Mouse (Mus musculus) fibroblast of lung, adult 2 months (primary cell): Measurements from ENCODE around the gene Trpc4ap.

Experiments used
- DNase-seq: peaks from one replicate; pipeline ENCODE4 v3.0.0-alpha.2; 2011; ENCODE audit warnings: low read depth

Trpc4ap gene

DNA sequence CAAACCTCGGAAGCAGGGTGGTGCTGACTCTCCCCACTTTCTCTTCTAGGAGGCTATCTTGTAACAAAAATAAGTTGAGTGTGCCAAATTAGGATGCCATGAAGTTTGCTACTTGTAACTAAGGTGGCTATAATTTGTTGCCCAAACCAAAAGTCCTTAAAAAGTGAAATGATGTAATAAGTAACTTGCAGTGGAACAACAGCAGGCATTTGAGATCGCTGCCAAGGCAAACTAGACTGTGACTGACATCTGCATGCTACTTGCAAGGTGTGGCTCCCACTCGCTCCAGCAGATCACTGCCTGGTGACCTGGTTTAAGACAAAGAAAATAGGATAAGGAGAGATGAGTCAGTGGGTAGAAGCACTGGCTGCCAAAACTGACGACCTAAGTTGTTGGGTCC lies 952 bp upstream of the Trpc4ap start:
- DNase-seq: no peak

DNA sequence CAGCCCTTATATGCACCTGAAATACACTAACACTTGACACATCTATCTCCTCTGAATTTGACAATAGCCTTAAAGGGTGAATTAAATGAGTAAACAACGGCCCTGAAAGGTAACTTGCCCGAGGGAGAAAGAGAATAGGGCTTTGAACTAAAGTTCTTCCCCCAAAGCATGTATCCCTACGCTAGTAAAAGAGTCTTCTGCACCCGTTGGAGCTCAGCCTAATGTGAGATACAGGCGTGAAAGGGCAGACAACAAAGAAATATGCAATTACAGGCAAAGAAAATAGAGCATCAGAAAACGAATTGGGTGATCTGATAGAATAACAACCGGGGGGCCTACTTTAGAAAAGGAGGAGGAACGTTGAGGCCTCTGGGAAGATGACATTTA lies 855 bp downstream of the Trpc4ap start:
- no peak for DNase-seq

DNA sequence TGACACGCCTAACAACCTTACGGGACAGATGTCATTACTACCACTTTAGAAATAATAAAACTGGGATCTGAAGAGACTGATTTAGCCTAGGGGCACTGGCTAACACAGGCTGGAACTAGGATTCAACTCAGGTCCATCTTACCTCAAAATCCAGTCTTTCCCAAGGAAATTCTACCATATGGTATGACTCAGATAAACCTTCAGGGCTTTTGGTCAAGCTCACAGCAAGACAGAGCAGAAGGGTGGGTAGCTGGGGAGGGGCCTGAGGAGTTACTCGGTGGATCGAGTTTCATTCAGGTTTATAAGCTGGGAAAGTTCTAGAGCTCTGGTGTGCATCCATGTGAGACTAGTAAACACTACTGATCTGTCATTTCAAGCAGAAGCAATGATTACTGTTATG lies 3.0 kb downstream of the Trpc4ap start:
- no peak for DNase-seq

DNA sequence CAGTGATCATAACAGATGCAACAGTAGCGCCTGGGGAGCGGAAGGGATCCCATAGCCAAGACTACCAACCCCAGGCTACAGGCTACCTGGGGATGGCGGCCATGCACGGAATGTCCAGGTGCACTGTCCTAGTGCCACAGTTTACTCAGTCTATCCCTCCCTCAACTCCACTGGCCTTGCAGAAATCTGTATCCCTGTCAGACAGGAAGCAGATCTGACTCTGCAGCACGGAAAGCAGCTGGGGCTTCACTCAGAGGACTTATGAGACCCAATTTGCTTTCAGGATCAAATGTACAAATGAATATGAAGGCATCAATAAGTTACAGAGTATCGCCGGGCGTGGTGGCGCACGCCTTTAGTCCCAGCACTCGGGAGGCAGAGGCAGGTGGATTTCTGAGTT lies 4.4 kb downstream of the Trpc4ap start:
- DNase-seq: no peak

DNA sequence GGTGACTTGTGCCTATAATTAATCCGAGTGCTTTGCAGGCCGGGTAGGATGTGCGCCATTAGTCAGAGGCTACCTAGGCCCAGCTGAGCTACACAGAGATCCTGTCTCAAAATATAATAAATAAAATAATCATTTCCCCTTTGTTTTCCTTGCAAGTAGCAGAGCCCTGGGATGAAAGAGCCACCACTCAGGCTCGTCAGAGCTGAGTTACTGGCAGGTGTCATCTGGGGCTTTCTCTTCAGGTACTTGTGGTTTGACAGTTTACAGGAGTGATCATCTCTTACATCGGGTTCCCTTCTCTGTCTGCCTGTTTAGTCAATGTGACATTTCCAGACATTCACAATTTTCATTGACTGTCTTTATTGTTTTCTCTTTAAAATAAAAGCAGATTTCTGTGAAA lies 5.6 kb downstream of the Trpc4ap start:
- DNase-seq: no peak

DNA sequence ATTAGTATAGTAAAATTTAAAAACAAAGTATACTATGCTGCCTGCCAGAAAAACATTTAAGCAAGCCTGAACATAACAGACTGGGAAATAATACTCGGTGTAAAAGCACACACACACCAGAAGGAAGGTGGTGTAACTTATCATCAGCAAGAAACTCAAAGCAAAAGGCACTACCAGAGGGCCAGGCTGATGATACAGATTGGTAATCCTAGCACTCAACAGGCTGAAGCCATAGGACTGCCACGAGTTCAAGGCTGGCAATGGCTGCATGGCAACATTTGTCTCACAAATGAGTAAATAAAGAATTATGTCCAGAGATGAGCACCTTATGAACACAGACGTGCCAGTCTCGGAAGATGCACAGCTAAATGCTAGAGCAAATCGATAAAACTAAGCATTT lies 8.4 kb downstream of the Trpc4ap start:
- DNase-seq: no peak

DNA sequence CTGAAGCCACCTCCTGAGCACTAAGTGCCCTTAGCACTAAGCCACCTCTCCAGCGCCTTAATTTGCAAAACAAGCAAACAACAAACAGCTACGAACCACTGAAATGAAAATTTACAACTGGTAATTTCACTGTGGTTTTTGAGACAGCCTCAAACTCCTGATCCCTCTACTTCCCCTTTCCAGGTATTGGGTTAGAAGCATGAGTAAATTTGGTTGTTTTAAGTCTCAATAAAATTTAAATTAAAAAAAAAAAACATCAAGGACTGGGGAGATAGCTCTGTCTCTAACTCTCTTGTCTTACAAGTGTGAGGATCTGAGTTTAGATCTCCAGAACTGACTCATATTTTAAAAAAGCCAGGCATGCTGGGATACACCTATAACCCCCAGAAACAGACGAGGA lies 9.0 kb downstream of the Trpc4ap start:
- DNase-seq: no peak

DNA sequence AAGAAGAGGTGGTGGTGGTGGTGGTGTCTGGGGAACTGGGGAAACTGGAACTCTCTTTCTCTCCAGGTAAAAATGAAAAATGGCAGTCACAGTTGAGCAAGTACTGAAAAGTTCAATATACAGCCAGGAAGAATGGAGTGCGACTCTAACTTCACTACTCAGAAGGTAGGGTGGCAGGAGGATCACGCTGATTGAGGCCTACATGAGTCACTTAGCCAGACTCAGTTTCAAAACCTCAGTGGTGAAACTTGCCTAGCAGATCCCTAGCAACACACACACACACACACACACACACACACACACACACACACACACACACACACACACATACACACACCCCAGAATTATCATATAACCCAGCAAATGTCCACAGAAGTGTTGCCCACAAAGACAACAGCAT lies 10.3 kb downstream of the Trpc4ap start:
- no peak for DNase-seq

DNA sequence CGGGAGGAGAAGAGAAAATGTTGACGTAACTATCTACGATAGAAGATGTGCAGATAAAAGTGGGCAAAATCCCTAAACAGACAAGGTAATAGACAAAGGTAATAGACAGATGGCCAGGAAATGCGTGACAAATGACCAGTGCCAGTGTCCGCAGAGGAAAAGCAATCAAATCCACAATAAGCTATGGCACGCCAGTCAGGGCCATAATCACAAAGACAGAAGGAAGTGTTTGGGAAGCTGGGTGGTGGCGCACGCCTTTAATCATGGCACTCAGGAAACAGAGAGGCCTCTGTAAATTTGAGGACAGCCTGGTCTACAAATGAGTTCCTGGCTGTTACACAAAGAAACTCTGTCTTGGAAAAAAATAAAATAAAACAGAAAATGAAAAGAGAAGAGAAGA lies 11.0 kb downstream of the Trpc4ap start:
- no peak for DNase-seq

DNA sequence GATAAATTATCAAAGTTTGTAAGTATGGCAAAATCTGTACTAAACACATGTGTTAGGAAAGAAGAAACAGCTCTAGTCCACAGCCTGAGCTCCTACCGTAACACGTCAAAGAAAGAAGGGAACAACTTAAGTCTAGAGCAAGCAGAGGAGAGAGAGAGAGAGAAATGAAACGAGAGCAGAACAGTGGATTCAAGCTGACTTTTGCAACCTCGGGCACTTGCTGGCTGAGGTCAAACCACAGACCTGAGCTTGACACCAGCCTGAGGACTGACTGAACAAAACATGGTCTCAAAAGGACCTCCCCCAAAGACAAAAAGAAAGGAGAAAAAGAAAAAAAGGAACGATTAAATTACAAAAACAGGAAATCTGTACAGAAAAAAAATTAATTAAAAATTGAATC lies 11.6 kb downstream of the Trpc4ap start:
- no peak for DNase-seq

DNA sequence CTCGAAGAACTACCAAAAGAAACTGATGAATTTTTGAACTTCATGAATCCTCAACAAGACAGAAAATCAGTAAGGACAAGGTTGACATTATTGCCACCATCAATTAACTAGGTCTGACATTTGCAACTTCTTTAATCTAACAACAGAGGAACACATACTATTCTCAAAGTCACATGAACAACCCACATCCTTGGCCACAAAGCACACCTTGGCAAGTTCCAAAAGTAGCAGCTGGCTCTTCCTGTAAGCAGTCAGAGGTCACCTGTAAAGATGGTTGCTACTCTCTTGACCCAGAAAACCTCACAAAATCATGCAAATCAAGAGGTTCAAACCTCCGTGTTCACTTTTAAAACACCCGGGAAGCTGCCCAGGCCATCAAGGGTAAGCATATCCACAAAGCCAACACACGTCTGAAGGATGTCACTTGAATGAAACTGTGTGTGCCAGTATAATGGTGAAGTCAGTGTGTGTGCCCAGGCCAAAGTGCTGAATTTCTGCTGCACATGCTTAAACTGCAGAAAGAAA lies 12.5 kb downstream of the Trpc4ap start:
- DNase-seq: no peak

DNA sequence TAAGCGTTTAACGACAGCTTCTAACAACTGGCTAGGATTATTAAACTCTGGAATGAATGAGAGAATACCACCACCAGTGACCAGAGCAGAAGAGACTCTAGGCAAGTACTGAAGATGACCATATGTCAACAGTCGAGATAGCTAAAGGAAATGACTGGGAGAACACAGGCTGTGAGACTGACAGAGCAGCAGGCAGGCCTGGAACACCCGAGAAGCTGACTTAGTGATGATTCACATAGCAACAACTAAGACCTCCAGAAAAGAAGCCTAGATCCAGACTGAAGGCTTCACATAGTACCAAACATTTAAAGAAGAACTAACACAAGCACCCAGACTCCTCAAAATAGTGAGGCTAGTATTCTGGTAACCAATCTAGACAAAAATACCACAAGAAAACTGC lies 17.1 kb downstream of the Trpc4ap start:
- no peak for DNase-seq

DNA sequence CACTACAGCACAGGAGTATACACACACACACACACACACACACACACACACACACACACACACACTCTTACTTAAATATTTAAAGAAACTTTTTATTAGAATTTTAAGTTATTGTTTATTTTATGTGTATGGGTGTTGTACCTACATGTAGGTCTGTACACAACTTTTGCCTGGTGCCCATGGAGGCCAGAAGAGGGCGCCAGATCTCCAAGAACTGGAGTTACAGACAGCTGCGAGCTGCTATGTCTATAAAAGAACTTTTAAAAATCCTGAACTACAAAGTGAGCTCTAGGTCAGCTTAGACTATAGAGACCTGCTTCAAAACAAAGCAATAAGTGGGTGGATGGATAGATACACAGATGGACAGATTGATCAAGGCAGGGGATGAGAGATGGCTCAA lies 18.6 kb downstream of the Trpc4ap start:
- DNase-seq: no peak

DNA sequence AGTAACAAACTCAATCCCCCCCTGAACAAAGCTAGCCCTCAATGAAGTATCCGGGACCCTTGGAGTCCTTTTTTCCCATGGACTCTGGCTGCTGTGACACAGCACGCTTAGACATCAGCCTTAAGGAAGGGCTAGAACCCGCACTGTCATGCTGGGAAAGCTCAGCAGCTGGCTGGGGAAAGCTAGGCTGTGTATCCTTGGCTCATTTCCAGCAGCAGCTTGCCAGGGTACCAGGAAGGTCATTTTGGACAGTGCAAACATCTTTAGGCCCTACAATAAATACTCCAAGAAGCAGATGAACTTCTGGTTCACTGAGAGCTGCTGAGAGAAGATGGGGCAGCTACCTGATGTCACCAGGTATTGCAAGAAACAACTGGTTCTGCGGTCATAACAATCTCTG lies 20.9 kb downstream of the Trpc4ap start:
- no peak for DNase-seq

DNA sequence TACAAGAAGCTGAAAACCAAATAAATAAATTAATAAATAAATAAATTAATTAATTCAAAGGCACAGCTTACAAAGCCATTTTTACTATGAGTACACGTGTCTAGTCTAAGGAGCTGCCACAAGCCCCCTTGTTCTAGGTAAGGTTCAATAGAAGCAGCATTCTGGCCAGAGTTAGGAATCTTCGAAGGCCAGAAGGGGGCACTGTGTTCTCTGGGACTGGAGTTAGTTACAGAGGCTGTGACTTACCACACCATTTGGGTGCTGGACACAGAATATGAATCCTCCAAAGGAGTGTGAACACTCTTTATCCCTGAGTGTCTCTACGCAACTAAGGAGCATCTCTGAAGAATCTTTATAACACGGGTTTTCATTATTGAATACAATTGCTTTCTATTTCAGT lies 23.7 kb downstream of the Trpc4ap start:
- DNase-seq: no peak

DNA sequence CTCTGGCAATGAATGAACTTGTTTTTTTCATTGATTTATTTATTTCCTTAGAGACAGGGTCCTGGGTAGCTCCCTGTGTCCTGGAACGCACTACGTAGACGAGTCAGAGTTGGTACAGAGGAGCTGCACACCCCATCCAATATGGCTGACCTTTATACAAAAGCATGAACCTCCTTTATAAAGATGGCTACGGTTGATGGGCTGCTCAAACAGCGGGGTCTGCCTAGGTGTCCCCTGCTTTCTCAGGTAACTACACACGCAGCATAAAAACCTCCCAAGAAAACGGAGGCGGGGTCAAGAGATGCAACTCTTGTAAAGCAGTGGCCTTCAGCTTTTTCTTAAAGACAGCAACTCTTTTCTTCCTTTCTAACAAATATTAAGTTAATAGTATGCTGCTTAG lies 24.3 kb downstream of the Trpc4ap start:
- DNase-seq: no peak

DNA sequence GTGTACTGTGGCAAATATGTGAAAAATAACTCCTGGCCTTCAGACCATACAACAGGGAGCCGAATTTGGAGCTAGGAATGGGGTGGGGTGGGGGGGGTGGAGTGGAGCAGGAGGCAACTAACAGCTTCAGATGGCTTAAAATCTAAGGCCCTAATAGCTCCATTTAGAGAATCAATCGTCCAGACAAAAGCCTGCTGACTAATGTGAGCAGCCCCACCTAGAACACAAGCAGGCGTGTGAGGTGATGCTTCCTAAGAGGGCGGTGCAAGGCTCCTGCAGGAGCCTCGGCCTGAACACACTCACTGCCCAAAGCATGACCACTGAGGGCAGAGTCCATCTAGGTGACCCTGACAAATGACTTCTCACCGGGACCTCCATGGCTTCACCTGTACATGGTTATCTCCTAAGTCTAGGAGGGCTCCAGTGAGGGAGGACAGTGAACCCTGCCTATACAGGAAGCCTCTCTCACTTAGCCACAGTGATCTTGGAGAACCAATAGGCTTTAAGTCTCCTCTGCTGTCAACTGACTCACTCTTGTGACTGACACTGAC lies 28.2 kb downstream of the Trpc4ap start:
- DNase-seq: no peak

DNA sequence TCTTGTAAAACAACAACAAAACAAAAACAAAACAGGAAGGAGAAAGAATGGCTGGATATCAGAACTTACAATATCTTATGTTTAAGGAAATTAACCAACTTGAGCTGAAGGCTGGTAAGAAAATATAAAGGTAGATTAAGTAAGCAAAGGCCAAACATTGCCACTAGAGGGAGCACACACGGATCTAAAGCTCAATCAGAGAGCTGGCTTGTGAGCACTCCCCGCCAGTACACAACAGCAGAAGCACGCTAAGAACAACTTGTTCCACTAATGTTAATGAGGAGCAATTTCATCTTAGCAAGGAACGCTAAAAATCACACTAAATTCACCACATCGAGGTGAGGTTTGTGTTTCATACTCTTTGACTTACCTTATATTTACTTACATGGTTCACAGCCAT lies 29.1 kb downstream of the Trpc4ap start:
- peak; percentile 35 for DNase-seq

DNA sequence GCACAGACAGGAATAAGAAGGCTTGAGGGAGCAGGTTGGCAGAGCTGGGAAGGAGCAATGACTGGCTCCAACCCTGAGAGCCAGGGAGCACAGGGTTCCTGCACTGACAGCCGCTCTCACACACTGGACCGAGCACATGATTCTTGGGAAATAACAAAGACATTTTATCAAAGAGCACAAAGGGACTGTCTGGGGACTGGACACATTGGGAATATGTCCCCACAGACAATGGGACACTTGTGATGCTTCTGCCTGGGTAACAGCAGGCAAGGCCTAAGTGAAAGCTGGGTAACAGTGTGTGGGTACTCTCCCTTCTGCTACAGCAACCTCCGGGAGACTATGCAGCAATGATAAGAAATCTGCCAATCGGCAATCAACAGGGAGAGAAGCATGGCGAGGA lies 29.8 kb downstream of the Trpc4ap start:
- DNase-seq: no peak

DNA sequence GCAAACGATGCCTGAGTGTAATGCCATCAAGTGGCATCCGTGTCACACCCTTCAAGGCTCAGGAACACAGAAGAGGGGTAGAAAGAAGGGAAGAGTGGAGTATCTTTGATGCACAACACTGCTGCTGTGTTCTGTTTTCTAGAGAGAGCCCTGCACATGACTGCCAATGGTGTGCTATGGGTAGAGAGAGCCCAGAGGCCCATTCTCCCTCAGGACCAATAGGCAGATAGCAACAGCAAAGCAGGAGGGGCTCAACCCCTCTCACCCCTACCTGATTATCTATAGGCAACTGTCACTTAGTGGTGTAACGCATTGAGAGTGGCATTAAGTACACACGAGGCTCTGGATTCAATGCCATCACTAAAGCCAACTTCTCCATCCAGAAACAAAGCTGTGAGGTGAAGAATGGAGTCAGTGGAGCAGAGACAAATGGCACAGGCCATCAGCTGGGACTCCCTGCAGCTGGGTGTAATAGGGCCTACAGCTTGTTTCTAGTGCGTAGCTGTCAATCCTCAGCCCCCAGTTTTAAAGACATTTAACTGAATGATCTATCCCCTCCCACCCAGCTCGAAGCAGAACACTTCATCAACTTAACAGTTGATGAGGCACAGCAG lies 36.3 kb downstream of the Trpc4ap start:
- no peak for DNase-seq

DNA sequence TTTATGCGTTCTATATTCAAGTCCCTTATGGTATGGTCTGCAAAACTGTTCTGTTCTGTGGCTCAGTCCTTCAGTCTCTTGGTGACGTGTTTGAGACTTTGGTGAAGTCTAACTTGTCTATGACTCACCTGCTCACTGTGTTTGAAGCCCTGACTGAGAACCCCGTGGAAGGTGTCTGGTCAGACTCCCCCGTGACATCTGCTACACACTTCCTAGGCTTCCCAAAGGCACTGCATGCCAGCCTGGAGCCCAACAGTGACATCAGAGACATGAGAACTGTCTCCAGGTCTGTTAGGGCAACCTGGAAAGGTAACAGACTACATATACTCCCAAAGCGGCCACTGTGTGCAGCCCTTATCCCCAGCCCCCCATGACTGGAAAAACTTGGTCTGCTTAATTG lies 39.6 kb downstream of the Trpc4ap start:
- DNase-seq: no peak

DNA sequence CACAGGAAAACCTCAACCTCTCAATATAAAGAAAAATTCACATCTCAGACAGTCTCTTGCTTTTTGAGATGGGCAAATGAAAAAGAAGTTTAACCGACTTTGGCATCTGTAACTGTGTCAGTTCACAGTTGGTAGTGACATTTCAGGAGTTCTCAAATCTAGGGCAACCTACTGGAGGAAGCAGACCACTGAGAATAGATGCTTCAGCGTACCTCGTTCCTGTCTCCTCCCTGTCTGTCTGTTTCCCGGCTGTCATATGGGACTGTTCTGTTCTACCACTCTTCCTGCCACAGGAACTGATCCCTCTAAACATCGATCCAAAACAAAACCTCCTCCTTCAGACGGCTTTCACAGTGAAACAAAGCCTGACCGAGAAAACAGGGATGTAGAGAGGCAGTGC lies 46.4 kb downstream of the Trpc4ap start:
- no peak for DNase-seq

DNA sequence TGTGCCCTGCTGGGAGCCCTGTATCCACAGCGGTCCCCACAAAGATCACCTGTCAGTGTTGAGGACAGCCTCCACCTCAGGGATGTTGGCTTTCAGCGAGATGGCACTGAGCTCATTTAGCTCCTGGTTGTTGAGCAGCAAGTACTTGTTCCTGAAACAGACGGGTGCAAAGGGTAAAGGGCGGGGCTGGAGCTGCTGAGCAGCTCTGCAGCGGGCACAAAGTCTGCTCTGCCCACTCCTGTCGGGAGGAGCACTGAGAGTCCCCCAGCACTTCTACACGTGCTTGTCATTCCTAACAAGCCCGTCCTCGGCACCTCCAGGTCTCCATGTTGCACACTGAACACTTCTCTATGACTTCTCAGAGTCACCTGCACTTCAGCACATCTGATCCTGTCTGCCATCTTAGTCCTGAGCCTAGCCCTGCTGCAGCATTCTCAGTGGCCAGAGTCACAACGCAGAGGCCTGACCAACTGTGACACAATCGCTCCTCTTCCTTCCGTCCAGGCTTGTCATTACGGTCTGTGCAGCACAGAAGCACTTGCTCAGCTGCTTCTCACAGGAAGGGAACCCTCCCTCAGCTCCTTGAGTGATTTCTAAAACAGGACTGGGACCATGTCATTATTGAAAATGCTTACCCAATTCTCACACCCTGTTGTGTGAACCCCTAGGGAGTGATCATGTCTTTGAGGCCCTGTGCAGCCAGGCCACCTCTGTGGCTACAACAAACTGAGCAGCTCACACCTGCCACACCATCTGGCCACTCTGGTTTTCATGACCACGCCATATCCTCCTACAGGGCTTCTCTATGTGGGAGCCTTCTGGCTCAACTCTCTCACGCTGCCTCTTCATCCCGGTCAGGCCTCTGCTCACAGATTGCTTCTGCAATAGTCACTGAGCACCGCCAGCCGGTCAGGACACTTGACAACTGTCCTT lies 50.4 kb downstream of the Trpc4ap start:
- DNase-seq: no peak
